Mouse (Mus musculus) small intestine, adult 2 months (tissue): ENCODE results near the gene Rasa2. TPM values are rescaled to one million over a fixed set of nuclear protein-coding genes. Genes with fewer than 3 reads are reported as not detected.
"Not testable (repeated sequence)": the region's sequence is repeated elsewhere in the genome, so short reads cannot be mapped to it uniquely, and the experiment has no call there.

ENCODE experiments used
- H3K27ac ChIP-seq: fragments of 200-500 bp; 2 replicates; pipeline ENCODE4 v1.5.1; 2012; ENCODE audit warnings: low read depth, low read length, control low read depth, inconsistent platforms; ENCODE audit not compliant: insufficient read depth
- H3K27me3 ChIP-seq: fragments of 200-500 bp; 2 replicates; pipeline ENCODE4 v1.6.1; 2012; ENCODE audit warnings: mild to moderate bottlenecking, moderate library complexity, low read length, inconsistent platforms; ENCODE audit not compliant: control insufficient read depth, insufficient read depth
- H3K36me3 ChIP-seq: fragments of 200-500 bp; 2 replicates; pipeline ENCODE4 v1.6.1; 2012; ENCODE audit warnings: mild to moderate bottlenecking, low read length, control low read depth, inconsistent platforms; ENCODE audit not compliant: control insufficient read depth, insufficient read depth
- H3K4me1 ChIP-seq: fragments of 200-500 bp; 2 replicates; pipeline ENCODE4 v1.6.1; 2012; ENCODE audit warnings: low read length, inconsistent platforms, mixed read lengths; ENCODE audit not compliant: control insufficient read depth, insufficient read depth, insufficient read length
- H3K4me3 ChIP-seq: fragments of 200-500 bp; 2 replicates; pipeline ENCODE4 v1.5.1; 2012; ENCODE audit warnings: low read depth, mild to moderate bottlenecking, control low read depth, inconsistent platforms, low read length, moderate library complexity
- CTCF ChIP-seq: fragments of 200-500 bp; IDR thresholded peaks from 2 replicates; pipeline ENCODE4 v1.5.1; 2012; ENCODE audit warnings: low read depth, mild to moderate bottlenecking, control low read depth, inconsistent platforms, low read length, moderate library complexity, mixed read lengths; ENCODE audit not compliant: insufficient replicate concordance, insufficient read length; ENCODE audit errors: extremely low read depth
- POLR2A ChIP-seq: fragments of 200-500 bp; IDR thresholded peaks from 2 replicates; pipeline ENCODE4 v1.6.1; 2012; ENCODE audit warnings: low read depth, mild to moderate bottlenecking, control low read depth, inconsistent platforms, low read length, moderate library complexity
- WGBS: fragments of 180-500 bp; shearing (Covaris S2); methylation state at CpG from one replicate; pipeline ENCODE4 v1.1.7; 2018; 5-methylcytosine and 5-hydroxymethylcytosine counted together
- polyA plus RNA-seq: library from polyadenylated mRNA; depleted of rRNA; stranded (reverse); fragments of >200 nt; gene quantifications from 2 replicates; pipeline ENCODE4 v1.2.3, GENCODE M21; 2012

Rasa2 gene
- polyA plus RNA-seq, 1 experiment, result 2.6 TPM

GRCm38 (mm10) chr9:96652763-96653162 lies 21.3 kb upstream of the Rasa2 start:
- H3K27ac ChIP-seq, result no peak overlapping the region
- peaks cover 12% of the 10 kb centered on the region; the same call in 1 of the 2 replicates for H3K4me1 ChIP-seq
- no peaks in the 10 kb centered on the region for H3K36me3 ChIP-seq
- TF ChIP-seq POLR2A, result no peak
- TF ChIP-seq CTCF, result peak; percentile 61; the same call in 1 of the 2 replicates
- H3K27me3 ChIP-seq, result no peaks in the 10 kb centered on the region
- H3K4me3 ChIP-seq, result no peak overlapping the region
- WGBS, result 41% methylated on average over 6 of the region's 6 CpGs

GRCm38 (mm10) chr9:96650807-96651206 lies 19.4 kb upstream of the Rasa2 start:
- TF ChIP-seq POLR2A, result no peak
- no peak for TF ChIP-seq CTCF
- Histone ChIP-seq H3K4me3 (no peak overlapping the region), H3K36me3 (no peaks in the 10 kb centered on the region), H3K4me1 (peaks cover 12% of the 10 kb centered on the region; the same call in 1 of the 2 replicates), H3K27ac (no peak overlapping the region), H3K27me3 (no peaks in the 10 kb centered on the region)
- 81% methylated on average over 7 of the region's 7 CpGs for WGBS

- H3K36me3 ChIP-seq, result no peaks in the 10 kb centered on the region
- TF ChIP-seq CTCF (no peak), POLR2A (no peak)
- 13% methylated on average over 9 of the region's 9 CpGs for WGBS
- H3K27me3 ChIP-seq, result no peaks in the 10 kb centered on the region
- peak overlapping the region; percentile 57; the same call in 1 of the 2 replicates for H3K27ac ChIP-seq
- H3K4me1 ChIP-seq, result peaks cover 12% of the 10 kb centered on the region; the same call in 1 of the 2 replicates
- H3K4me3 ChIP-seq, result no peak overlapping the region
These were observed 18.5 kb upstream of the Rasa2 start for GRCm38 (mm10) chr9:96649924-96650323.

GRCm38 (mm10) chr9:96649362-96649761 lies 17.9 kb upstream of the Rasa2 start:
- peaks cover 12% of the 10 kb centered on the region; the same call in 1 of the 2 replicates for H3K4me1 ChIP-seq
- H3K36me3 ChIP-seq, result no peaks in the 10 kb centered on the region
- H3K27ac ChIP-seq, result no peak overlapping the region
- H3K4me3 ChIP-seq, result no peak overlapping the region
- 90% methylated on average over 4 of the region's 4 CpGs for WGBS
- TF ChIP-seq POLR2A (no peak), CTCF (no peak)
- H3K27me3 ChIP-seq, result no peaks in the 10 kb centered on the region

- no peak for TF ChIP-seq POLR2A
- TF ChIP-seq CTCF, result no peak
- 56% methylated on average over 2 of the region's 2 CpGs for WGBS
- H3K27ac ChIP-seq, result no peak overlapping the region
These were observed 15.4 kb upstream of the Rasa2 start for GRCm38 (mm10) chr9:96646668-96647295.

GRCm38 (mm10) chr9:96644840-96645239 lies 13.4 kb upstream of the Rasa2 start:
- H3K4me3 ChIP-seq, result no peak overlapping the region
- H3K4me1 ChIP-seq, result peaks cover 17% of the 10 kb centered on the region; the same call in 1 of the 2 replicates
- H3K27ac ChIP-seq, result no peak overlapping the region
- H3K36me3 ChIP-seq, result no peaks in the 10 kb centered on the region
- 79% methylated on average over 2 of the region's 2 CpGs for WGBS
- no peaks in the 10 kb centered on the region for H3K27me3 ChIP-seq
- TF ChIP-seq POLR2A (no peak), CTCF (no peak)

More at GRCm38 (mm10) chr9:96646668-96647295, 15.4 kb upstream of the Rasa2 start:
- no peaks in the 10 kb centered on the region for H3K36me3 ChIP-seq
- no peak overlapping the region for H3K4me3 ChIP-seq
- peaks cover 12% of the 10 kb centered on the region; the same call in 1 of the 2 replicates for H3K4me1 ChIP-seq
- H3K27me3 ChIP-seq, result no peaks in the 10 kb centered on the region

- H3K4me1 ChIP-seq, result peaks cover 17% of the 10 kb centered on the region; the same call in 1 of the 2 replicates
- not testable (repeated sequence) for H3K27me3 ChIP-seq, H3K36me3 ChIP-seq, H3K27ac ChIP-seq, H3K4me3 ChIP-seq
- WGBS, result 82% methylated on average over 3 of the region's 3 CpGs
These were observed 12.6 kb upstream of the Rasa2 start for GRCm38 (mm10) chr9:96644002-96644401.
